Mouse (Mus musculus): ENCODE data around the gene Rnf150.

DNA sequence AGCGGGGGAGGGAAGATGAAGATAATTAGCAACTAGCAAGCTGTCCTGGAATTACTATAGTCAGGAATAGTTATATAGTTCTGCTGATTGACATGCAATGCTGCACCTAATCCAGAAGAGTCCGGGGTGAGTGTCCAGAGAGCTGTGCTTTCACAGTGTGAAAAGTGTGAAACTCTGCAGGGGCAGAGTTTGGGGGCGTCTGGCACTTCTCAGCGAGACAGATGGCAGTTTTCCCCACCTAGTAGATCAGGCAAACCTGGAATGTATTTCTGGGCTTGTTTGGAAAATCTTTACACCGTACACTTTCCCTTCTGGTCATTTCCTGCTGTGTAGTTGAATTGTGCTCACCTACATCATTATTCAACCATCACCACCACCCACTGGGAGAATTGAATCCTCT is 148.6 kb downstream of the Rnf150 start:
- no peak for TF ChIP-seq POLR2A (IDR thresholded peaks at IDR 0.05; ENCODE audit: extremely low read depth, insufficient read depth, low read length)
- no peak for TF ChIP-seq CTCF (IDR thresholded peaks at IDR 0.05; ENCODE audit: low read depth, low read length)

All from liver, adult 2 months (tissue).